In genomic region chr4:57140992-57141717, GRCm38 (mm10) we compare ENCODE assay signal across 9 mouse cellular contexts. TPM values are rescaled to one million over a fixed set of nuclear protein-coding genes. Genes with fewer than 3 reads are reported as not detected.
DNase-seq lines count a peak whose midpoint lies in the region; ATAC-seq and TF ChIP-seq lines count a peak whose summit lies in the region.
"Had no signal": no experiment of that assay in that cellular context is flagged by ENCODE, and none has a peak within 500 bp of the region (broad histone marks: within the 10 kb centered on the region; RNA-seq: fewer than 3 reads in every experiment).

No protein-coding gene starts in this region.

- WGBS in hindbrain, embryonic 12.5 days, result 23% methylated on average over 15 of the region's 15 CpGs
- WGBS in midbrain, embryonic 15.5 days, result 20% methylated on average over 15 of the region's 15 CpGs

- peaks cover 20% of the 10 kb centered on the region for H3K4me1 ChIP-seq in hindbrain, embryonic 12.5 days
- H3K4me1 ChIP-seq in midbrain, embryonic 15.5 days, result peaks cover 32% of the 10 kb centered on the region

- H3K9ac ChIP-seq in hindbrain, embryonic 12.5 days, result peak overlapping the region; percentile 68; the same call in 1 of the 2 replicates
- H3K9ac ChIP-seq in midbrain, embryonic 15.5 days, result peak overlapping the region; percentile 72; the same call in 1 of the 2 replicates

- H3K27me3 ChIP-seq in hindbrain, embryonic 12.5 days, result peaks cover 42% of the 10 kb centered on the region
- H3K27me3 ChIP-seq in midbrain, embryonic 15.5 days (replicated peaks), result peaks cover 26% of the 10 kb centered on the region

- peak overlapping the region; percentile 65 for H3K27ac ChIP-seq in layer of hippocampus, adult 2 months
- no peak overlapping the region for H3K27ac ChIP-seq in hindbrain, embryonic 12.5 days
- H3K27ac ChIP-seq in midbrain, embryonic 15.5 days, result no peak overlapping the region

- ATAC-seq in hindbrain, embryonic 12.5 days (ENCODE audit: low FRiP score), result no peak
- no peak for ATAC-seq in midbrain, embryonic 15.5 days (replicated peaks)

- H3K36me3 ChIP-seq in hindbrain, embryonic 12.5 days, result no peaks in the 10 kb centered on the region
- H3K36me3 ChIP-seq in midbrain, embryonic 15.5 days (replicated peaks), result no peaks in the 10 kb centered on the region

- peak overlapping the region; percentile 84 for H3K4me2 ChIP-seq in hindbrain, embryonic 12.5 days (replicated peaks)
- peak overlapping the region; percentile 76 for H3K4me2 ChIP-seq in midbrain, embryonic 15.5 days

- no peak for TF ChIP-seq CTCF in layer of hippocampus, adult 2 months (conservative IDR thresholded peaks at IDR 0.05)

- peak overlapping the region; percentile 68 for H3K4me3 ChIP-seq in layer of hippocampus, adult 2 months
- peak overlapping the region; percentile 68 for H3K4me3 ChIP-seq in hindbrain, embryonic 12.5 days
- peak overlapping the region; percentile 77 for H3K4me3 ChIP-seq in midbrain, embryonic 15.5 days
- H3K4me3 ChIP-seq: myocyte had no signal

- DNase-seq in layer of hippocampus, adult 2 months (ENCODE audit: low spot score in 2 of 2), result peak in 1 of 2 experiments; percentile 8
- no peak for DNase-seq in layer of hippocampus, postnatal 10 days (ENCODE audit: low spot score in 2 of 2)
- peak; percentile 53 to 55 for DNase-seq in cerebellum, postnatal 36 days
- no peak for DNase-seq in spleen, postnatal 4 days (ENCODE audit: low spot score in 2 of 2)
- no peak for DNase-seq in ovary, postnatal 36 days (ENCODE audit: low spot score)
- no peak for DNase-seq in adrenal gland, postnatal 4 days (ENCODE audit: low spot score in 2 of 2)

- no peaks in the 10 kb centered on the region for H3K9me3 ChIP-seq in hindbrain, embryonic 12.5 days (replicated peaks)
- H3K9me3 ChIP-seq in midbrain, embryonic 15.5 days, result no peaks in the 10 kb centered on the region

RNA-seq across cellular contexts. Expression of gene Epb41l4b, which starts 2.1 kb away (rescaled TPM):
- 10 to 100 TPM; 20.3 to 26.7 TPM for total RNA-seq in layer of hippocampus, adult 2 months (2021)
- 10 to 100 TPM in 1 of 2 experiments, 1 to 10 TPM in 1; 9.3 to 12.7 TPM for total RNA-seq in layer of hippocampus, postnatal 10 days (2021)
- polyA plus RNA-seq in hindbrain, embryonic 12.5 days (2016; fragmentation: Nextera tagmentation; extraction: Ambion mirVana), result 1.5 and 2.0 TPM in 2 replicates
- 3.5 and 3.7 TPM in 2 replicates for polyA plus RNA-seq in midbrain, embryonic 15.5 days (2015; fragmentation: Nextera tagmentation; extraction: Ambion mirVana)
- 1 to 10 TPM; 7.6 to 8.1 TPM for total RNA-seq in adrenal gland, postnatal 4 days (2021)

Comparison
In these comparisons a context has a peak if more than half of its experiments do, and no peak if none do; other contexts are left out.
1. DNase-seq: peak in cerebellum, postnatal 36 days (2 of 2); none in layer of hippocampus, postnatal 10 days (0 of 2), spleen, postnatal 4 days (0 of 2), ovary, postnatal 36 days (single experiment) and adrenal gland, postnatal 4 days (0 of 2).
2. Peak in every context shown above with its lines, with median percentiles within 50 percentile points of each other: H3K4me3 ChIP-seq.